Mouse (Mus musculus) mesoderm, embryonic 11.5 days (tissue): Measurements from ENCODE around the gene Telo2.
A peak's percentile ranks its signal among the peaks of the same experiment; 100 is the strongest.

ENCODE experiments used
- DNase-seq: peaks from one replicate; pipeline ENCODE4 v3.0.0-alpha.2; 2012; ENCODE audit warnings: low read depth, low spot score

Telo2 gene

GRCm38 (mm10) chr17:25101338-25101737 lies 14.4 kb downstream of the Telo2 start:
- no peak for DNase-seq

- DNase-seq, result no peak
Measured at GRCm38 (mm10) chr17:25100052-25100451, 15.7 kb downstream of the Telo2 start.

GRCm38 (mm10) chr17:25096221-25096620 lies 19.5 kb downstream of the Telo2 start:
- no peak for DNase-seq

GRCm38 (mm10) chr17:25090450-25090849 lies 25.3 kb downstream of the Telo2 start:
- DNase-seq, result no peak

- no peak for DNase-seq
Measured at GRCm38 (mm10) chr17:25089158-25089557, 26.6 kb downstream of the Telo2 start.

GRCm38 (mm10) chr17:25086724-25087123 lies 29.0 kb downstream of the Telo2 start:
- DNase-seq, result no peak

GRCm38 (mm10) chr17:25084835-25085385 lies 30.9 kb downstream of the Telo2 start:
- peak; percentile 21 for DNase-seq

- DNase-seq, result peak; percentile 88
Measured at GRCm38 (mm10) chr17:25083444-25083931, 32.3 kb downstream of the Telo2 start, which contains the start of gene Tmem204. Tmem204 (minus strand) TSS chr17:25083591.

- no peak for DNase-seq
Measured at GRCm38 (mm10) chr17:25082887-25083286, 32.9 kb downstream of the Telo2 start.

GRCm38 (mm10) chr17:25082081-25082847 lies 33.5 kb downstream of the Telo2 start:
- DNase-seq, result no peak

GRCm38 (mm10) chr17:25080960-25081381 lies 34.8 kb downstream of the Telo2 start:
- peak; percentile 9 for DNase-seq

- DNase-seq, result no peak
Measured at GRCm38 (mm10) chr17:25080210-25080609, 35.6 kb downstream of the Telo2 start.

GRCm38 (mm10) chr17:25077771-25078372 lies 37.9 kb downstream of the Telo2 start:
- no peak for DNase-seq

GRCm38 (mm10) chr17:25076906-25077305 lies 38.9 kb downstream of the Telo2 start:
- DNase-seq, result no peak

- no peak for DNase-seq
Measured at GRCm38 (mm10) chr17:25068690-25069089, 47.1 kb downstream of the Telo2 start.

- DNase-seq, result no peak
Measured at GRCm38 (mm10) chr17:25067442-25067851, 48.3 kb downstream of the Telo2 start.

- no peak for DNase-seq
Measured at GRCm38 (mm10) chr17:25066595-25066994, 49.2 kb downstream of the Telo2 start.

GRCm38 (mm10) chr17:25065189-25065588 lies 50.6 kb downstream of the Telo2 start:
- DNase-seq, result no peak

- DNase-seq, result no peak
Measured at GRCm38 (mm10) chr17:25064351-25064750, 51.4 kb downstream of the Telo2 start.

- DNase-seq, result no peak
Measured at GRCm38 (mm10) chr17:25063872-25064271, 51.9 kb downstream of the Telo2 start.

GRCm38 (mm10) chr17:25063261-25063660 lies 52.5 kb downstream of the Telo2 start:
- DNase-seq, result no peak

GRCm38 (mm10) chr17:25057041-25057440 lies 58.7 kb downstream of the Telo2 start:
- no peak for DNase-seq

GRCm38 (mm10) chr17:25053274-25053673 lies 62.5 kb downstream of the Telo2 start:
- DNase-seq, result no peak
